Mouse (Mus musculus): Measurements from ENCODE around the gene Zfp639. TPM values are rescaled to one million over a fixed set of nuclear protein-coding genes. Genes with fewer than 3 reads are reported as not detected.

The Zfp639 gene
- total and polyA plus RNA-seq, 3 experiments, result 34.1 to 302 (median 35.4) TPM

DNA sequence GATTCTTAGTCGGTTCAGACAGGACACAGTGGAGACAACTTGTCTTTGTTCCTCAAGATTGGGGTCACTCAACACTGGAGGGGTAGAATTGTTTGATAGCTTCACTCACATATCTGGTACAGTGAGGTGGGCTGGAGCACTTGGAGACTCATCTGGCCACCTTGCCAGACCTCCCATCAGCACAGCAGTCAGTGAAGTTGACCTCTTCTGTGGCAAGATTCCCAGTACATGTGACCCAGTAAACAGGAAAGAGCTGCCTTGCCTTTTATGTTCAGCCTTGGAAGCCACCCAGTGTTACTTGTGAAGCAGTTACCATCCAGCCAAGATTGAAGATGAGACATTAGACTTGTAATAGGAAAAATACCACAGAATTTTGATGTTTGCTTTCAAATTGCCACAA lies 27.5 kb downstream of the Zfp639 start:
- peaks cover 2 to 13% of the 10 kb centered on the region in 2 experiments; a peak in 3 of 4 replicates for H3K4me1 ChIP-seq (ENCODE audit: control insufficient read depth in 1 of 2, insufficient read depth in 2 of 2, low read length in 2 of 2)
- peaks cover 12 to 13% of the 10 kb centered on the region in 2 experiments for H3K36me3 ChIP-seq (ENCODE audit: control insufficient read depth in 1 of 2, insufficient read depth in 2 of 2, low read length in 2 of 2)
- H3K9ac ChIP-seq (ENCODE audit: control insufficient read depth, low read depth, low read length, poor library complexity, severe bottlenecking), result no peak overlapping the region
- H3K79me2 ChIP-seq (ENCODE audit: control insufficient read depth, insufficient read depth, low read length, poor library complexity), result no peaks in the 10 kb centered on the region
- no peak overlapping the region for H3K4me3 ChIP-seq (ENCODE audit: control insufficient read depth in 1 of 2, insufficient read depth in 1 of 2, low read depth in 2 of 2, low read length in 2 of 2)
- H3K27ac ChIP-seq (ENCODE audit: control insufficient read depth, low read depth, low read length), result no peak overlapping the region
- no peaks in the 10 kb centered on the region for H3K9me3 ChIP-seq (replicated peaks; ENCODE audit: insufficient read depth, low read length)
- TF ChIP-seq CHD2 (IDR thresholded peaks at IDR 0.05; ENCODE audit: low read length), result no peak
- no peak for TF ChIP-seq MEF2A (IDR thresholded peaks at IDR 0.05; ENCODE audit: extremely low read depth, insufficient replicate concordance, low read depth, low read length, poor library complexity, severe bottlenecking)
- no peak for TF ChIP-seq NELFE (IDR thresholded peaks at IDR 0.05; ENCODE audit: low read depth, low read length)
- no peak for TF ChIP-seq TAL1 (IDR thresholded peaks at IDR 0.05; ENCODE audit: low read length)
- TF ChIP-seq MYB (IDR thresholded peaks at IDR 0.05; ENCODE audit: low read depth, low read length), result no peak
- TF ChIP-seq ZNF384 (IDR thresholded peaks at IDR 0.05; ENCODE audit: low read depth, low read length), result no peak
- no peak for DNase-seq (ENCODE audit: low read depth, low spot score)
- H3K27me3 ChIP-seq (ENCODE audit: control insufficient read depth in 1 of 2, insufficient read depth in 2 of 2, low read length in 2 of 2), result no peaks in the 10 kb centered on the region

- Histone ChIP-seq H3K27me3 (ENCODE audit: control insufficient read depth in 1 of 2, insufficient read depth in 2 of 2, low read length in 2 of 2) (no peaks in the 10 kb centered on the region), H3K9ac (ENCODE audit: control insufficient read depth, low read depth, low read length, poor library complexity, severe bottlenecking) (no peak overlapping the region), H3K4me3 (ENCODE audit: control insufficient read depth in 1 of 2, insufficient read depth in 1 of 2, low read depth in 2 of 2, low read length in 2 of 2) (no peak overlapping the region), H3K27ac (ENCODE audit: control insufficient read depth, low read depth, low read length) (no peak overlapping the region), H3K36me3 (ENCODE audit: control insufficient read depth in 1 of 2, insufficient read depth in 2 of 2, low read length in 2 of 2) (peaks cover 13% of the 10 kb centered on the region in 2 experiments), H3K9me3 (replicated peaks; ENCODE audit: insufficient read depth, low read length) (no peaks in the 10 kb centered on the region), H3K4me1 (ENCODE audit: control insufficient read depth in 1 of 2, insufficient read depth in 2 of 2, low read length in 2 of 2) (peaks cover 2 to 13% of the 10 kb centered on the region in 2 experiments; a peak in 3 of 4 replicates), H3K79me2 (ENCODE audit: control insufficient read depth, insufficient read depth, low read length, poor library complexity) (no peaks in the 10 kb centered on the region)
- DNase-seq (ENCODE audit: low read depth, low spot score), result no peak
- TF ChIP-seq JUND (IDR thresholded peaks at IDR 0.05; ENCODE audit: low read depth, low read length) (no peak), MYC (IDR thresholded peaks at IDR 0.05; ENCODE audit: low read depth, low read length) (no peak), TCF12 (IDR thresholded peaks at IDR 0.05; ENCODE audit: low read depth, low read length) (no peak), SMC3 (IDR thresholded peaks at IDR 0.05; ENCODE audit: low read depth, low read length) (no peak), E2F4 (IDR thresholded peaks at IDR 0.05; ENCODE audit: borderline replicate concordance, low read depth, low read length) (no peak), MAFK (IDR thresholded peaks at IDR 0.05; ENCODE audit: borderline replicate concordance, low read depth, low read length) (no peak), ELF1 (IDR thresholded peaks at IDR 0.05; ENCODE audit: low read depth, low read length) (no peak), ZNF384 (IDR thresholded peaks at IDR 0.05; ENCODE audit: low read depth, low read length) (no peak), RAD21 (IDR thresholded peaks at IDR 0.05; ENCODE audit: low read depth, low read length) (no peak), MEF2A (IDR thresholded peaks at IDR 0.05; ENCODE audit: extremely low read depth, insufficient replicate concordance, low read depth, low read length, poor library complexity, severe bottlenecking) (no peak), POLR2A (IDR thresholded peaks at IDR 0.05; ENCODE audit: control insufficient read depth in 1 of 2, insufficient read depth in 1 of 2, low read depth in 1 of 2, low read length in 2 of 2, poor library complexity in 1 of 2) (no peak), UBTF (IDR thresholded peaks at IDR 0.05; ENCODE audit: borderline replicate concordance, insufficient read depth, low read depth, low read length) (no peak), ETS1 (IDR thresholded peaks at IDR 0.05; ENCODE audit: low read depth, low read length) (no peak)
Observed at GRCm38 (mm10) chr3:32538091-32538490, 28.0 kb downstream of the Zfp639 start.
